Mouse (Mus musculus): Measurements from ENCODE around the gene Ppm1e. TPM values are rescaled to one million over a fixed set of nuclear protein-coding genes. Genes with fewer than 3 reads are reported as not detected.

The Ppm1e gene
- polyA plus RNA-seq, 1 experiment from 2014 or later: 2.4 TPM

- 87% methylated on average over 6 of the region's 6 CpGs for WGBS
- ATAC-seq (ENCODE audit: insufficient read depth, low FRiP score, low read depth): no peak
These were observed 62.4 kb downstream of the Ppm1e start for GRCm38 (mm10) chr11:87296467-87296866.

DNA sequence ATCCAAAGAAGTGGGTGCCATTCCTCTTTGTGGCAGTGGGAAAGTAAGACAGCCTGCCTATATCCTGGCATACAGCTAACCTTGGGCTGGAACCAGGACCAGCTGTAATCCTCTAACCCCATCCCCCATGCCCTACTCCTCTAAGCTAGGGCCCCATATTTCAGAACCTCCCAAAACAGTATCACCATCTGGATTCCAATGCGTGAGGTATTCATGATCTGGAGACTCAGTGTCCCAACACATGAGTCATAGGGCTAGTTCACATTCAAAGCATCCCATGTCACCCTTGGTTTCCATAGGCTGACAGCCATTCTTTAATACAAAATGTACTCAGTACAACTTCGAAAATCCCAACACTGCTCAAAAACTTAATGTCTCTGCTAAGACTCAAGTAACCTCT lies 63.2 kb downstream of the Ppm1e start:
- Histone ChIP-seq H3K9ac (no peak overlapping the region), H3K36me3 (no peaks in the 10 kb centered on the region), H3K4me2 (no peak overlapping the region), H3K27me3 (replicated peaks) (no peaks in the 10 kb centered on the region), H3K4me3 (replicated peaks) (no peak overlapping the region), H3K9me3 (no peaks in the 10 kb centered on the region), H3K27ac (no peak overlapping the region), H3K4me1 (0 out of 2 replicates have a peak, but pooled peaks cover 5% of the 10 kb centered on the region)
- ATAC-seq (ENCODE audit: insufficient read depth, low FRiP score, low read depth): no peak
- WGBS: 88% methylated on average over 2 of the region's 2 CpGs

More at GRCm38 (mm10) chr11:87296467-87296866, 62.4 kb downstream of the Ppm1e start:
- Histone ChIP-seq H3K27me3 (replicated peaks) (no peaks in the 10 kb centered on the region), H3K9ac (no peak overlapping the region), H3K4me1 (0 out of 2 replicates have a peak, but pooled peaks cover 5% of the 10 kb centered on the region), H3K9me3 (no peaks in the 10 kb centered on the region), H3K4me3 (replicated peaks) (no peak overlapping the region), H3K4me2 (no peak overlapping the region), H3K27ac (no peak overlapping the region), H3K36me3 (no peaks in the 10 kb centered on the region)

GRCm38 (mm10) chr11:87289313-87289712 lies 69.5 kb downstream of the Ppm1e start:
- Histone ChIP-seq H3K4me1 (no peaks in the 10 kb centered on the region), H3K4me2 (no peak overlapping the region), H3K27me3 (replicated peaks) (no peaks in the 10 kb centered on the region), H3K27ac (no peak overlapping the region), H3K4me3 (replicated peaks) (no peak overlapping the region), H3K9ac (no peak overlapping the region), H3K36me3 (no peaks in the 10 kb centered on the region), H3K9me3 (no peaks in the 10 kb centered on the region)
- ATAC-seq (ENCODE audit: insufficient read depth, low FRiP score, low read depth): no peak
- 87% methylated on average over 8 of the region's 8 CpGs for WGBS

DNA sequence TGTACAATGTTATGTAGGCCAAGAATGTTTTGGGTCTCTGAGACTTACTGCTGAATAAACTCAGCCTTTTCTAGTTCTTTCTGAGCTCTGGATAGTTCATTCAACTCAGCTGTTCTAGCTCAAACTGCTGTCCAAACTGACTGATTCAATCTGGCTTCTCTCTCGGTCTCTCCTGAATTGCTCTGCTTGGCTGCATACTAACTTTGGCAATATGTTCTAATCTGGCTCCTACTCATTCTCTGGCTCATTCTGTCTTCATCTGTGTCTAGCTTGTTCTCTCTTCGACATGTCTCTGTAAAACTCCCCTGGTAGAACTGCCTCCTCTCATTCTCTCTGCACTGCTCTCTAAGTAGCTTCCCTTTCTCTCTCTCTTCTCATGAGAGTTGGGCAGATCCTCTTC lies 72.6 kb downstream of the Ppm1e start:
- Histone ChIP-seq H3K4me2 (no peak overlapping the region), H3K9me3 (no peaks in the 10 kb centered on the region), H3K27me3 (replicated peaks) (no peaks in the 10 kb centered on the region), H3K9ac (no peak overlapping the region), H3K4me1 (no peaks in the 10 kb centered on the region), H3K36me3 (no peaks in the 10 kb centered on the region), H3K27ac (no peak overlapping the region), H3K4me3 (replicated peaks) (no peak overlapping the region)
- ATAC-seq (ENCODE audit: insufficient read depth, low FRiP score, low read depth): no peak
- WGBS: 68% methylated on average over 2 of the region's 2 CpGs

DNA sequence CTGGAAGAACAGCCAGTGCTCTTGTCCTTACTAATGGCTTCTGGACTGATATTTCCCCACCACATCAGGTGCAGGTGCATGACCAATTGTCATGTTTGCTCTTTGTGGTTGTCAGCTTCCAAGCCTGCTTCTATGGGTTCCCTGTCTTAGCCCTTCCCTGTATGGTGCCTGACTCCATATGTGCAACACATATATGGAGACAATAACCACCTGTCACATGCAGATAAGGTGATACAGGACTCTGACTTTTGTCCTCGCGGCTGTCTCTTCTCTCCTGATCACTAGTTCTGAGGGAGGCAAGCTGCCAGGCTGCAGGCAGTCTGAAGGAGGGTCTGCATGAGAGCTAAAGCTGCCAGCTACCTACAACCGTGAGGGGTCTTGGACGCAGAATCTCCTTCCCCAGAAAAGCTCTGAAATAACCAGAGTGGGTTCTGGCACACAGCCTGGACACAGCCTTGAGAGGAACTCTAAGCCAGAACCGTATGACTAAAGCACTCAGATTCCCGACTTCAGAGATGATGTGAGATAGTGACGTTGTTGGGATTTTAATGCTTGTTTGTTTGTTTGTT lies 76.8 kb downstream of the Ppm1e start:
- no peak overlapping the region for H3K27ac ChIP-seq
- H3K36me3 ChIP-seq: no peaks in the 10 kb centered on the region
- H3K4me1 ChIP-seq: peaks cover under 1% of the 10 kb centered on the region; the same call in 1 of the 2 replicates
- no peak overlapping the region for H3K9ac ChIP-seq
- H3K4me2 ChIP-seq: no peak overlapping the region
- H3K9me3 ChIP-seq: no peaks in the 10 kb centered on the region
- WGBS: 63% methylated on average over 7 of the region's 7 CpGs
- H3K27me3 ChIP-seq (replicated peaks): no peaks in the 10 kb centered on the region
- ATAC-seq (ENCODE audit: insufficient read depth, low FRiP score, low read depth): no peak
- no peak overlapping the region for H3K4me3 ChIP-seq (replicated peaks)

DNA sequence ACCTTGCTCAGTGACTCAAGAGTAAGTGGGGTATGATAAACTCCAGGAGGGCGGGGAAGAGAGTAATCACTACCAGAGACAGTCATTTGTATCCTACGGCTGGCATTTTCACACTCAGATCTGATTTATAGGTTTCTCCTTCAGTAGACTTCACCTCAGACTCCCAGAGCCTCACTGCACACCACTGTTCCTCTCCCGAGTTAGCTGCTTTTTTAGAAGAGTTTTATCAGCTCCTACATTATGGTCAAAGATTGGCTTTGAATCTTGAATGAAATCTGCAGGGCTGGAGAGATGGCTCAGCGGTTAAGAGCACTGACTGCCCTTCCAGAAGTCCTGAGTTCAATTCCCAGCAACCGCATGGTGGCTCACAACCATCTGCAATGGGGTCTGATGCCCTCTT lies 79.4 kb downstream of the Ppm1e start:
- no peak overlapping the region for H3K27ac ChIP-seq
- no peak overlapping the region for H3K4me2 ChIP-seq
- no peak overlapping the region for H3K4me3 ChIP-seq (replicated peaks)
- ATAC-seq (ENCODE audit: insufficient read depth, low FRiP score, low read depth): no peak
- 57% methylated on average over 5 of the region's 5 CpGs for WGBS
- H3K9ac ChIP-seq: no peak overlapping the region
- no peaks in the 10 kb centered on the region for H3K27me3 ChIP-seq (replicated peaks)
- H3K9me3 ChIP-seq: no peaks in the 10 kb centered on the region
- no peaks in the 10 kb centered on the region for H3K36me3 ChIP-seq
- H3K4me1 ChIP-seq: peaks cover 7% of the 10 kb centered on the region

DNA sequence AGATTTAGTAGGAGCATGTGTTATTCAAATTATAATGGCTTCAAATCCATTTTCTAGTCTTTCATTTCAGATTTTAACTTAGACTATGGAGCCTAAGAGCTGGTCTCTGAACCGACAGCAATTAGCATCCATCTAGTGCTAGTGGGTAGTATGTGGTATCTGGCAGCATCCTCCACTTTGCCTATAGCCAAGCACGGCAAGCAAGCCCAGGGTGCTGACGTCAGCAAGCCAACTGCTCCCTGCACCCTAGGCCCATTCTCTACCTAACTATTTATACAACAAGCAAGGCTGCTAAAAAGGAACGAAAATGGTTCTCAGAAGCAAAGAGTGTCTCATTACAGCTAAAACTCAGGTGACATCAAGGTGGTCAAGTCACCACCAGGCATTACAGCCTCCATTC lies 80.0 kb downstream of the Ppm1e start:
- no peak for ATAC-seq (ENCODE audit: insufficient read depth, low FRiP score, low read depth)
- Histone ChIP-seq H3K27ac (no peak overlapping the region), H3K4me3 (replicated peaks) (no peak overlapping the region), H3K4me2 (no peak overlapping the region), H3K9ac (no peak overlapping the region), H3K27me3 (replicated peaks) (no peaks in the 10 kb centered on the region), H3K36me3 (no peaks in the 10 kb centered on the region), H3K4me1 (peaks cover 7% of the 10 kb centered on the region), H3K9me3 (no peaks in the 10 kb centered on the region)
- 75% methylated on average over 4 of the region's 4 CpGs for WGBS

- H3K4me2 ChIP-seq: peak overlapping the region; percentile 29
- H3K27ac ChIP-seq: no peak overlapping the region
- WGBS: 8% methylated on average over 5 of the region's 5 CpGs
These were observed 82.4 kb downstream of the Ppm1e start for GRCm38 (mm10) chr11:87276240-87276985.

DNA sequence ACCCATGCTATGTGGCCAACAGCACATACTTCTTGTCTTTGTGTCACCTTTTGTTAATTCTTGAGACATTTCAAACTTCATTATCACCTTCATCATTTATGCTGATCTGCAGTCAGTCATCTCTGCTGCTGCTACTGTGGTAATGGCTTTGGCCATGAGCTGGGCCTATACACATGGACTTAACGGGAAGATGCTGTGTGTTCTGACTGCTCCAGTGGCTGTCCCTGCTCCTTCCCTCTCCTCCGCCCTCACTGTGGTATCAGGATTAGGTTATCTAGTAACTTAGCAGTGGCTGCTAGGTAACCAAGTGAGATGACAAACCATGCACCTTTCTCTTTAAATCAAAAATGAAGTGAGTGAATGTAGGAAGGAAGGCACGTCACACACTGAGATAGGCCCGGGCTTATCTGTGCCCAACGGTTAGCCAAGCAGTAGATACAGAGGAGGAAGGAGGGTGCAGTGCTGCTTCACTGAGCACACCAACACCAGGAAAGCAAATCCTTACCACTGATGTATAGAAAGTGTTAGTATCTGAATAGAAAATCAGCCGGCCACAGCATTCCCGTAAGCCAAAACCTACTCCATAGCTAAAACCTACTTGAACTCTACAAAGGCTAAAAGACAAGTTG lies 83.3 kb downstream of the Ppm1e start:
- Histone ChIP-seq H3K4me2 (no peak overlapping the region), H3K27me3 (replicated peaks) (no peaks in the 10 kb centered on the region), H3K9ac (no peak overlapping the region), H3K4me1 (peaks cover 7% of the 10 kb centered on the region), H3K27ac (no peak overlapping the region), H3K9me3 (no peaks in the 10 kb centered on the region), H3K36me3 (no peaks in the 10 kb centered on the region), H3K4me3 (replicated peaks) (no peak overlapping the region)
- 72% methylated on average over 7 of the region's 7 CpGs for WGBS
- no peak for ATAC-seq (ENCODE audit: insufficient read depth, low FRiP score, low read depth)

More at GRCm38 (mm10) chr11:87276240-87276985, 82.4 kb downstream of the Ppm1e start:
- Histone ChIP-seq H3K9me3 (no peaks in the 10 kb centered on the region), H3K4me1 (peaks cover 7% of the 10 kb centered on the region), H3K9ac (no peak overlapping the region), H3K4me3 (replicated peaks) (no peak overlapping the region), H3K27me3 (replicated peaks) (no peaks in the 10 kb centered on the region), H3K36me3 (no peaks in the 10 kb centered on the region)
- no peak for ATAC-seq (ENCODE audit: insufficient read depth, low FRiP score, low read depth)

DNA sequence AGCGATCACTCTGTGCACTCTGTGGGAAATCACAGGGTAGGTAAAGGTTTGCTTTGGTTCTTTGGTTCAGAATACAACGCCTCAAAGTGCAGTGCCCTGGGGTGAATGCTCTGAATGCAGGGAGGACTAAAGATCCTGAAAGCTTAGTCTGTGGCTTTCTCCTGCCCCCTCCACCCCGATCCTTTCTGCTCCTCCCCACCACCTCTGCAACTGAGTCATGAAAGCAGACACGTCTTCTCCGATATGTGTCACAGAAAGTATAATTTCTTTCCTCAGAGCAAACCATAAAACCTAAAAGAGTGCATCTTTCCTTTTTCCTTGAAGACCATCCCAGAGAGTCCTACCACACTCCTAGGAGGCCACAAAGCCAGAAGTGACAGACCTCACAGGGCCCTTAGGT lies 86.1 kb downstream of the Ppm1e start:
- Histone ChIP-seq H3K27ac (no peak overlapping the region), H3K4me1 (peaks cover 7% of the 10 kb centered on the region), H3K9ac (no peak overlapping the region), H3K9me3 (no peaks in the 10 kb centered on the region), H3K4me3 (replicated peaks) (no peak overlapping the region), H3K27me3 (replicated peaks) (no peaks in the 10 kb centered on the region), H3K36me3 (no peaks in the 10 kb centered on the region), H3K4me2 (no peak overlapping the region)
- WGBS: 94% methylated on average over 5 of the region's 5 CpGs
- ATAC-seq (ENCODE audit: insufficient read depth, low FRiP score, low read depth): no peak

- no peaks in the 10 kb centered on the region for H3K36me3 ChIP-seq
- no peaks in the 10 kb centered on the region for H3K27me3 ChIP-seq (replicated peaks)
- H3K9me3 ChIP-seq: no peaks in the 10 kb centered on the region
- H3K27ac ChIP-seq: no peak overlapping the region
- 95% methylated on average over 1 of the region's 1 CpGs for WGBS
- ATAC-seq (ENCODE audit: insufficient read depth, low FRiP score, low read depth): no peak
- H3K9ac ChIP-seq: no peak overlapping the region
- H3K4me1 ChIP-seq: peaks cover 1% of the 10 kb centered on the region; the same call in 1 of the 2 replicates
- H3K4me2 ChIP-seq: no peak overlapping the region
- H3K4me3 ChIP-seq (replicated peaks): no peak overlapping the region
These were observed 87.3 kb downstream of the Ppm1e start for GRCm38 (mm10) chr11:87271479-87271878.

DNA sequence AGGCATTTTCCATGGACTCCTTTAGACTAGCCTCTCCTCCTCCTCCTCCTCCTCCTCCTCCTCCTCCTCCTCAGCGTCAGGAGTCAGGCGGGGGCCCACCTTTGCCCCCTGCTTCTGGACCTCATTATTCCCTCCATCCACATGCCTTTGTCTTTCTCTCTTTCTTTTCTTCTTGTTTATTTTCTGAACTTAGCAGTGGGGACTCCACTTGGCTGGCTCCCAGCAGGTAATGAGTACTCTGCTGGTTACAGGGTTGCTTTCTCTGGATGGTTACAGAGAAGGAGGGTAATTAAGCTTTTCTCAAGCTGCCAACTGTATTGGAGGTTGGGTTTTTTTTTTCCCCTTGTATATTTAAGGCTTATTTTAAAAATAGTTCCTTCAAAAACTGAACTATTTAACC lies 87.9 kb downstream of the Ppm1e start:
- no peaks in the 10 kb centered on the region for H3K4me1 ChIP-seq
- H3K27ac ChIP-seq: no peak overlapping the region
- H3K4me2 ChIP-seq: no peak overlapping the region
- ATAC-seq (ENCODE audit: insufficient read depth, low FRiP score, low read depth): no peak
- no peak overlapping the region for H3K9ac ChIP-seq
- 31% methylated on average over 2 of the region's 2 CpGs for WGBS
- H3K9me3 ChIP-seq: no peaks in the 10 kb centered on the region
- no peak overlapping the region for H3K4me3 ChIP-seq (replicated peaks)
- no peaks in the 10 kb centered on the region for H3K27me3 ChIP-seq (replicated peaks)
- no peaks in the 10 kb centered on the region for H3K36me3 ChIP-seq
